Mouse (Mus musculus): Measurements from ENCODE around the gene 4931409K22Rik. TPM values are rescaled to one million over a fixed set of nuclear protein-coding genes. Genes with fewer than 3 reads are reported as not detected.

4931409K22Rik gene
- polyA plus RNA-seq, 1 experiment from 2014 or later, result 0.10 TPM

DNA sequence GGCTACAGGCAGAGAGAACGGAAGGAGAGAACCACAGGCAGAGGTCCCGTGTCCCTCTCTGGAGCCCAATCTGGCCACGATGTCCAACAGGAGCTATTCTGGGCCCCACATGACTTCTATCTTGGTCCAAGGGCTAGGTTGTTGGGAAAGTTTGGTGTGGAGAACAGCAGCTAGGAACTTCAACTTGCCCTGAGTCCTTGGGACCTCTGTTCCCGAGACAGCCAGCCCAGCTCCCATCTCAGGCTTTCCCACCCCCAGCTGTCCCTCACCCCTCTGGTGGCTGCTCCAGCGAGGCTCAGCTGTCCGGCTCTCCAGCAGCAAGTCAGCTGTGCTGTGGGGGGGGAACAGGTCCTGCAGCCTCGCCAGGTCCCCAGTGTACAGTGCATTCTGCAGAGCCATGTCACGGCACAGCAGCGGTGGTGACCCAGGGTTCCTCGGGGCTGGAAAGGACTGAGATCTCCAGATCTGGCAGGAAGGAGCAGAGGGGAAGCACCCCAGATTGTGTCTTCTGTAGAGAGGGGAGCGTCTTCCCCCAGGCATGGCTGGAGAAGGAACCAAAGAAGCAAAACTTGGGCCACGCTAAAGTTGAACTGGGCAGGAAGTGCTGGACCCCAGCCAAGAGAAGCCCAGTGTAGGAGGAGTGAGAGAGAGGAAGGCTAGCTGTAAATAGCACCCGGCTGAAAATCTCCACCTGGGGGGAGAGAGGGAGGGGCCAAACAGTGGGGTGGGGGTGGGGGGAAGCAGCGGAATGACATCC lies 16.0 kb downstream of the 4931409K22Rik start, which contains the start of gene Asb10:
TSS of gene Asb10 (minus strand) at position 592 of the 757 bp plus-strand sequence.
- 19% methylated on average over 14 of the region's 14 CpGs for WGBS
- Histone ChIP-seq H3K9me3 (ENCODE audit: control insufficient read depth, low read depth, low read length) (no peaks in the 10 kb centered on the region), H3K4me3 (ENCODE audit: low read depth, low read length) (no peak within 1 kb of the TSS), H3K4me2 (replicated peaks; ENCODE audit: low read depth, low read length) (peak within 1 kb of the TSS; percentile 38), H3K36me3 (ENCODE audit: control insufficient read depth, insufficient read depth, low read length) (no peaks in the 10 kb centered on the region), H3K9ac (replicated peaks; ENCODE audit: low read depth, low read length) (no peak within 1 kb of the TSS), H3K27me3 (ENCODE audit: control insufficient read depth, insufficient read depth, low read length) (no peaks in the 10 kb centered on the region), H3K4me1 (ENCODE audit: control insufficient read depth, insufficient read depth, low read length) (peaks cover 14% of the 10 kb centered on the region), H3K27ac (ENCODE audit: low read length) (no peak within 1 kb of the TSS)
- peak; percentile 68; the same call in 1 of the 2 replicates for ATAC-seq (ENCODE audit: insufficient number of reproducible peaks, insufficient read depth, low FRiP score, low read depth)

DNA sequence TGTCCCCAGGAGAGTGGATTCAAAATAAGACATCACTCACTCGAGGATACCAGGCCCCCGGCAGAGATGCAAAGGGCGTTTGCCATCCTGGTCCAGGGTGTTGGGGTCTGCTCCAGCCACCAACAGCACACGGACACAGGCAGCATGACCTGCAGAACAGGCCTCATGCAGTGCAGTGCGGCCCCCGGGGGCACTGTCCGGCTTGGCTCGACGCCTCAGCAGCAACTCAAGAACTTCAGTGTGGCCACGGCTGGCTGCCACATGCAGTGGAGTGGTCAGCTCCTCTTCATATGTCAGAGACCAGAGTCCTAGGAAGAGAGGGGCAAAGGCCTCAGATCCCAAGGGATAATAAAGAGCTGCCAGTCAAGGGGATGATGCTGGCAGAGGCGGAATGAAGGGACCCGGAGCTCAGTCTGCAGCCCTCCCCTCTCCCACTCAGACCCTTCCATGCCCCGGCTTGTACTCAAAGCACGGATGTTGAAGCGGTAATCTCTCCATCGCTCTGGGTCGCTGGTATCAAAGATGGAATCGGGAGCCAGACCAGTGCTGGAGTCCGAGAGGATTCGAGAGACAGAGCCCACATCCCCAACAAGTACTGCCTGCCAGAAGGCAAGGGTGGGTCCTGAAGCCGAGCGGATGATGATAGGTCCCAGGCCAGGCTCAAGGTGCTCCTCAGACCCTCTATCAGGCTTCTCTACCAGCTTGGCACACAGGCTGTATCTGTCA lies 16.9 kb downstream of the 4931409K22Rik start:
- no peak for ATAC-seq (ENCODE audit: insufficient number of reproducible peaks, insufficient read depth, low FRiP score, low read depth)
- Histone ChIP-seq H3K4me3 (ENCODE audit: low read depth, low read length) (no peak overlapping the region), H3K27ac (ENCODE audit: low read length) (no peak overlapping the region), H3K4me2 (replicated peaks; ENCODE audit: low read depth, low read length) (no peak overlapping the region), H3K9me3 (ENCODE audit: control insufficient read depth, low read depth, low read length) (no peaks in the 10 kb centered on the region), H3K9ac (replicated peaks; ENCODE audit: low read depth, low read length) (no peak overlapping the region), H3K4me1 (ENCODE audit: control insufficient read depth, insufficient read depth, low read length) (peaks cover 14% of the 10 kb centered on the region), H3K27me3 (ENCODE audit: control insufficient read depth, insufficient read depth, low read length) (no peaks in the 10 kb centered on the region), H3K36me3 (ENCODE audit: control insufficient read depth, insufficient read depth, low read length) (no peaks in the 10 kb centered on the region)
- 83% methylated on average over 22 of the region's 22 CpGs for WGBS

DNA sequence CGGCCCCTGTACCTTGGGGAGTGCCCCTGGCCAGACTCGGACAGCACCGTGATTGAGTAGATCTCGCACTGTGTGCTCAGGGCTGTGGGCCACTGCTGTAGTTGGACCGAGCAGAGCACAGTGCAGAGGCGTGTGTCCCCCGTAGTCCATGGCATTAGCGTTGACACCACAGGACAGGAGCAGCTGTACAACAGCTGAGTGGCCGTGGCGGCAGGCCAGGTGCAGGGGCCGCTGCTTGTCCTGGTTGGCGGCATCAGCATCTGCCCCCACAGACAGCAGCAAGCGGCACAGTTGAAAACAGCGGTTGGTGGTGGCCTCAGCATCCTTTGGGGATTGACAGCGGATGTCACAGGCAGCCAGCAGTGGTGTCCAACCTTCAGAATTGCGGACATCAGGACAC lies 19.0 kb downstream of the 4931409K22Rik start:
- Histone ChIP-seq H3K36me3 (ENCODE audit: control insufficient read depth, insufficient read depth, low read length) (no peaks in the 10 kb centered on the region), H3K27me3 (ENCODE audit: control insufficient read depth, insufficient read depth, low read length) (no peaks in the 10 kb centered on the region), H3K4me1 (ENCODE audit: control insufficient read depth, insufficient read depth, low read length) (peaks cover 14% of the 10 kb centered on the region), H3K27ac (ENCODE audit: low read length) (no peak overlapping the region), H3K4me3 (ENCODE audit: low read depth, low read length) (no peak overlapping the region), H3K9ac (replicated peaks; ENCODE audit: low read depth, low read length) (no peak overlapping the region), H3K4me2 (replicated peaks; ENCODE audit: low read depth, low read length) (no peak overlapping the region), H3K9me3 (ENCODE audit: control insufficient read depth, low read depth, low read length) (no peaks in the 10 kb centered on the region)
- no peak for ATAC-seq (ENCODE audit: insufficient number of reproducible peaks, insufficient read depth, low FRiP score, low read depth)
- 66% methylated on average over 16 of the region's 16 CpGs for WGBS

DNA sequence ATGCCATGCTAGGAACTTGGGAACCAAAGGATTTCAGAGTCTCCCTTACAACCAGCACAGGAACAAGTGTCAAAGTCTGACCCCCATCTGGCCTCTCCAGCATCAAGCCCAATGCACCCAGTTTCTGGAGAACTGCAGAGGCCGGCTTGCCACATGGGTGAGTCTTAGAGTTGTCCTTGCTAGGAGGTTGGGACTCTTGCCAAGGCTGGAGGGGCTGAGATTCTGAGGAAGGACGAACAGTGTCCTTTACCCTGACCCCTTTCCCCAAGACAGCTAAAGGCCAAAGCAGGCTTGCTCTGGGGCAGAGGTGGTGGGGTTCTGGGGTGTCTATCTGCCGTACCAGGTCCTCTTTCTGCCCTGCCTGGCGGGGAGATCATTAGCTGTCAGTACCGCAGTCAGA lies 20.1 kb downstream of the 4931409K22Rik start:
- ATAC-seq (ENCODE audit: insufficient number of reproducible peaks, insufficient read depth, low FRiP score, low read depth), result no peak
- Histone ChIP-seq H3K9ac (replicated peaks; ENCODE audit: low read depth, low read length) (no peak overlapping the region), H3K27ac (ENCODE audit: low read length) (no peak overlapping the region), H3K4me2 (replicated peaks; ENCODE audit: low read depth, low read length) (no peak overlapping the region), H3K9me3 (ENCODE audit: control insufficient read depth, low read depth, low read length) (no peaks in the 10 kb centered on the region), H3K27me3 (ENCODE audit: control insufficient read depth, insufficient read depth, low read length) (no peaks in the 10 kb centered on the region), H3K4me1 (ENCODE audit: control insufficient read depth, insufficient read depth, low read length) (peaks cover 14% of the 10 kb centered on the region), H3K36me3 (ENCODE audit: control insufficient read depth, insufficient read depth, low read length) (no peaks in the 10 kb centered on the region), H3K4me3 (ENCODE audit: low read depth, low read length) (no peak overlapping the region)
- WGBS, result 72% methylated on average over 5 of the region's 5 CpGs

DNA sequence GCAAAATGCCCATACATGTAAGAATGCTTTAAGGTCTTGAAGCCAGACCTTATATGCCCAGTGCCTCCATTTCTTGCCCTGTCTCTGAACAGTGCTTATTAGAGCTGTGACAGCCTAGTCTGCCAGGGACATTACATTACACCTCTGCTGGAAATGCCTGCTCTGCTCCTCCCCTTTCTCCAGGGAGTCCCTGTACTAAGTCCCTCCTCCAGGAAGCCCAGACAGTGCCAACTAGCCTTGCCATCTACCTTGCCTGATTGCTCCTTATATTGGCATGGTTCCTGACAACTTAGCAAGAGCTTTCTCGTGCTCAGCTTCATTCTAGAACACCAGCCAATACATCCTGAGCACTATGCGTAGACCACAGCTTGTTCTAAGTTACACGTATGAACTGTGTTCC lies 20.9 kb downstream of the 4931409K22Rik start:
- no peaks in the 10 kb centered on the region for H3K9me3 ChIP-seq (ENCODE audit: control insufficient read depth, low read depth, low read length)
- 85% methylated on average over 3 of the region's 3 CpGs for WGBS
- H3K27me3 ChIP-seq (ENCODE audit: control insufficient read depth, insufficient read depth, low read length), result no peaks in the 10 kb centered on the region
- ATAC-seq (ENCODE audit: insufficient number of reproducible peaks, insufficient read depth, low FRiP score, low read depth), result no peak
- H3K4me2 ChIP-seq (replicated peaks; ENCODE audit: low read depth, low read length), result no peak overlapping the region
- H3K4me1 ChIP-seq (ENCODE audit: control insufficient read depth, insufficient read depth, low read length), result peaks cover 6% of the 10 kb centered on the region
- no peaks in the 10 kb centered on the region for H3K36me3 ChIP-seq (ENCODE audit: control insufficient read depth, insufficient read depth, low read length)
- H3K4me3 ChIP-seq (ENCODE audit: low read depth, low read length), result no peak overlapping the region
- no peak overlapping the region for H3K9ac ChIP-seq (replicated peaks; ENCODE audit: low read depth, low read length)
- H3K27ac ChIP-seq (ENCODE audit: low read length), result no peak overlapping the region

DNA sequence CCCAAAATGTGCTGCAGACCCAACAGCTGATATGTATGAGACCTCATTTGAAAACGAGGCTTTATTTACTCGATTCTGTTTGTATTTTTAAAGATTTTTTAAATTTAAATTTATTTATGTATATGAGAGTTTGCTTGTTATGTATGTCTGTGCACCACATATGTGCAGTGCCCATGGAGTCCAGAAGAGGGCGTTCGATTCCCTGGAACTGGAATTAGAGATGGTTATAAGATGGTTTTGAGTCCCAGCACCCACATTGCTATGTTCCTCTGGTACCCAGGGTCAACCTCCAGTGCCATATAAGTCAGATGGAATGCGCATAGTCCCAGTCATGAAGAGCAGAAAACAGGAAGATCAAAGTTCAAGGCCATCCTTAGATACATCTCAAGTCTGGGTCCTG lies 22.3 kb downstream of the 4931409K22Rik start:
- Histone ChIP-seq H3K4me1 (ENCODE audit: control insufficient read depth, insufficient read depth, low read length) (no peaks in the 10 kb centered on the region), H3K9me3 (ENCODE audit: control insufficient read depth, low read depth, low read length) (no peaks in the 10 kb centered on the region), H3K4me3 (ENCODE audit: low read depth, low read length) (no peak overlapping the region), H3K4me2 (replicated peaks; ENCODE audit: low read depth, low read length) (no peak overlapping the region), H3K9ac (replicated peaks; ENCODE audit: low read depth, low read length) (no peak overlapping the region), H3K36me3 (ENCODE audit: control insufficient read depth, insufficient read depth, low read length) (no peaks in the 10 kb centered on the region), H3K27me3 (ENCODE audit: control insufficient read depth, insufficient read depth, low read length) (peaks cover 6% of the 10 kb centered on the region), H3K27ac (ENCODE audit: low read length) (no peak overlapping the region)
- WGBS, result 44% methylated on average over 5 of the region's 5 CpGs
- ATAC-seq (ENCODE audit: insufficient number of reproducible peaks, insufficient read depth, low FRiP score, low read depth), result no peak

DNA sequence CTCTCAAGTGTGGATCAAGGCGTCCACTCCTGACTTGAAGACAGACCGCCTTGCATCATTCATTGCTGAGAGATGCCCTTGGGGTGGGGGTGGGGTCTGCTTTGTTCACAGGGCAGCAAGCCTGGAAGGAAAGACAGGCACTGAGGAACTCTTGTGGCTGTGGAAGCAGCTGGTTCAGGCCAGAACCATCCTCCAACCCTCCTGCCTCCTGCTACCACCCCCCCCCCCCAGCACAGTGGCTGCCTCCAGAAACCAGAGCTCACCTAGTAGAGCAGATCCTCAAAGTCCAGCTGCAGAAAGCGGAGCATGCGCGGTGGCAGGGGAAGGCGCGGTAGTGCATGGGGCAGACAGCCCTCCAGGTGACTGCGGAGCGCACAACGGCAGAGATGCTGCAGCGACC lies 23.2 kb downstream of the 4931409K22Rik start:
- no peak overlapping the region for H3K4me3 ChIP-seq (ENCODE audit: low read depth, low read length)
- H3K9me3 ChIP-seq (ENCODE audit: control insufficient read depth, low read depth, low read length), result no peaks in the 10 kb centered on the region
- peaks cover 15% of the 10 kb centered on the region for H3K27me3 ChIP-seq (ENCODE audit: control insufficient read depth, insufficient read depth, low read length)
- no peaks in the 10 kb centered on the region for H3K36me3 ChIP-seq (ENCODE audit: control insufficient read depth, insufficient read depth, low read length)
- no peak for ATAC-seq (ENCODE audit: insufficient number of reproducible peaks, insufficient read depth, low FRiP score, low read depth)
- H3K27ac ChIP-seq (ENCODE audit: low read length), result no peak overlapping the region
- H3K9ac ChIP-seq (replicated peaks; ENCODE audit: low read depth, low read length), result no peak overlapping the region
- no peak overlapping the region for H3K4me2 ChIP-seq (replicated peaks; ENCODE audit: low read depth, low read length)
- H3K4me1 ChIP-seq (ENCODE audit: control insufficient read depth, insufficient read depth, low read length), result no peaks in the 10 kb centered on the region
- WGBS, result 57% methylated on average over 11 of the region's 11 CpGs

DNA sequence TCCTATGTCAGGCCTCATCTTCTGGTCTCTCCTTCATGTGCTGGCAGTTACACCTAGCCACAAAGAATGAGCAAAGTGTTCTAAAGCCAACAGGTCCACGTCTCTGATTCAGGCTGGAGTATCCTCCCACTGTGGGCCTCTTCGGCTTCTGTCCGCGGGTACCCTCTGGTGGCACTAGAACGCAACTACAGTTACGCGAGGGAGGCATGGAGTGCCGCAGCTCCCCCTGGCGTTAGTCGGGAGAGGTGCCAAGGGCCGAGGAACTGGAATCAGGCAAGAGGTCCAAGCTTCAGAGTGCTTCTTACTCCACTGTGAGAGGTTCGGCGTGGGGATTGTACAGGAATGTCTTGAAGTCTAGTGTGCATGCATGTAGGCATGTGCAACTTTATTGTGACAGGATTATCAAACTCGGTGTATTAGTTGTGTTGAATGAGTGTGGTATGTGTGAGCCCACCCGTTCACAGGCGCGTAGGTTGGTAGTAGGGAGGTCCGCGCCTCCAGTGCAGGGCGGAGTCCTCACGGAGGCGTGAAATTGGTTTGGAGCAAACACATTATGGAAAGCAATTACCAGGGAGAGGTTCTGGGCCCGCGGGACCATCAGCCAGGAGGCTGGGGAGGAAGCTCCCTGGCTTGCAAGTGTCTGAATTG lies 26.4 kb downstream of the 4931409K22Rik start:
- Histone ChIP-seq H3K36me3 (ENCODE audit: control insufficient read depth, insufficient read depth, low read length) (no peaks in the 10 kb centered on the region), H3K9ac (replicated peaks; ENCODE audit: low read depth, low read length) (no peak overlapping the region), H3K4me2 (replicated peaks; ENCODE audit: low read depth, low read length) (no peak overlapping the region), H3K4me3 (ENCODE audit: low read depth, low read length) (no peak overlapping the region), H3K4me1 (ENCODE audit: control insufficient read depth, insufficient read depth, low read length) (peaks cover 7% of the 10 kb centered on the region; the same call in 1 of the 2 replicates), H3K9me3 (ENCODE audit: control insufficient read depth, low read depth, low read length) (no peaks in the 10 kb centered on the region), H3K27me3 (ENCODE audit: control insufficient read depth, insufficient read depth, low read length) (peaks cover 40% of the 10 kb centered on the region), H3K27ac (ENCODE audit: low read length) (no peak overlapping the region)
- ATAC-seq (ENCODE audit: insufficient number of reproducible peaks, insufficient read depth, low FRiP score, low read depth), result peak; percentile 70; the same call in 1 of the 2 replicates
- WGBS, result 19% methylated on average over 24 of the region's 24 CpGs
